Mouse (Mus musculus): ENCODE measurements around the gene Pter. TPM values are rescaled to one million over a fixed set of nuclear protein-coding genes. Genes with fewer than 3 reads are reported as not detected.

Pter gene
- 1 to 10 TPM; 7.1 to 8.4 TPM for total RNA-seq (2021)

GRCm38 (mm10) chr2:12923804-12924591, at the start of gene Pter:
TSS of gene Pter (plus strand) at chr2:12924041.
- peak; percentile 93 for DNase-seq
- intact Hi-C loops (cut with DNase I): loop anchor here (10.0 kb wide), 1 partner anchor 311 kb away; no protein-coding TSS in a partner anchor

DNA sequence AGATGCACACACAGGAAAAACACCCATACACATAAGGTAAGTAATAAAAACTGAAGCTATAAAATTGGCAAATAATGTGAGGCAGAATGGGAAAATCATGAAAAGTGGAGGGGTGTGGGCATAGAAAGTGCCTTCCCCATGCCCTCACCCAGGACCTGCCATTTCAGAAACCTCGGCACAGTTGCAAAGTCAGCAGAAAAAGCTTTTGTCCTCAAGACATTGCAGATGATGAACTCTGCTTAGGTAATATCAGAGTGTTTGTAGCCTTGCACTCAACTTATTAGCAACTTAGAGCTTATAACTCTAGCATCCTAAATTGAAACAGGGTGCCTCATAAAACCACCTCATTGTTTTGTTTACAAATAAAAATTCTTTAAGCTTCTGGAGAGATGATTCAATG, 49.6 kb upstream of the Pter start:
- DNase-seq: no peak

GRCm38 (mm10) chr2:12879492-12879891, 44.3 kb upstream of the Pter start:
- DNase-seq: no peak
- intact Hi-C loops (cut with DNase I): no loop called here

More for the DNA sequence above, 49.6 kb upstream of the Pter start:
- intact Hi-C loops (cut with DNase I): no loop called here

DNA sequence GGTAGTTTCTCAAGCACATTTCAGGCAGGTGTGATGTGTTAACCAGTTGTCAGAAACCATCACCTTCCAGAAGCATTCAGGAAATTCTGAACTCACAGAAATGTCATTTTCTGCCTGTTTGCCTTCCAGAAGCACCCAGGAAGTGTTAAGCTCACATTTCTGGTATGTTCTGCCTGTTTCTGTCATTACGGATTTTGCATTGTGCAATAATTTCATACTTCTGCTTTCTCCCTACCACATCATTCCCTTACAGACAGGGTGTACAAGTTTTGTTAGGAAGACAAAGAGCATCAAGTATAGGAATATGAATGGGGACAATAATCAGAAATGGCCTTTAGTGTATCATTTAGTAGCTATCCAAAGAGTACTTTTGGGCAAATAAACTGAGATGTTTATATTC, 42.8 kb upstream of the Pter start:
- no peak for DNase-seq
- intact Hi-C loops (cut with DNase I): no loop called here

DNA sequence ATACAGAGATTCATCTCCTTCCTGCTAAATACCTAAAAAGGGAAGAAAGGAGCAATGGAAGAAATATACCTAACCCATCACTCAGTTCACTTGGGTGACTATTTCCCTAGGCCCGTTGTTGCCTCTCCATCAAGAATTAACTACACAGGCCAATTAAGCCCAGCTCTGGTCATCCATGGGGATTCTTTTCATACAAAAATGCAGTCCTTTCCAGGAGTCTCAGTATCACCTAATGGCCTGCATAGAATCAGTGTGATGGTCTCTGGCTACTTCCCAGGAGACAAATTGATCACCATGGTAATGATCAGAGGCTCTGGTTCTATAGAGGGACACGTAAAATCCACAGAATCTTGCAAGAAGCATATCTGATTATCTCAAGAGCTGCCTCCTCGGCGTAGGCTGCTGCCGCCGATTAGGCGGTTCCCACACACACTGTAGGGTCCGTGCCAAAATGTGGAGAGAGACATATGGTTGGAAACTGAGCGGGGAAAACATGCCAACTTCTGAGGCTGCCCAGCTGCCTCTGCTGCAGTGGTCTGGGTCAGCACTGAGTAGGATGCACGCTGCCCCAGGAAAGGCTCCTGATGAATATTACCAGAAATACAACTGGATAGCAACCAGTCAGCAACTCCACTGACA, 40.4 kb upstream of the Pter start:
- DNase-seq: peak; percentile 3 to 10
- intact Hi-C loops (cut with DNase I): no loop called here

DNA sequence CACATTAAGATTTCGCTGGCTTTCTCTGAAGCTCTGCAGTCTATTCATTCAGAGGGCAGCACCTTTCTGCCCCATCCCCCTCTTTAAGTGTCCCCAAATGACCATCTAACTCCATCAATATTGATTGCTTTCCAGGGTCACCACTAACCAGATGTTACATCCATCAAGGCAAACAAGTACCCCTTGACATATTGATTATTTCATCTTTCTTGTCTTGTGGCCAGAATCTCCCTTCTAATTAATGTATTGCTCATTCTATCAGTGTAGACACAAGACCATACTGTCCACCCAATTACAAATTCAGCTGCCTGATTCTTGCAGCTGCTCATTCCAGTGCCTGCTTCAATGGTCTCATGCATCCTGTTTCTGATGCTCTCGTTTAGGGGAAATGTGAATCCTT, 36.8 kb upstream of the Pter start:
- DNase-seq: no peak

GRCm38 (mm10) chr2:12905786-12906185, 18.1 kb upstream of the Pter start:
- intact Hi-C loops (cut with DNase I): no loop called here
- DNase-seq: no peak

More for the DNA sequence above, 36.8 kb upstream of the Pter start:
- intact Hi-C loops (cut with DNase I): no loop called here

DNA sequence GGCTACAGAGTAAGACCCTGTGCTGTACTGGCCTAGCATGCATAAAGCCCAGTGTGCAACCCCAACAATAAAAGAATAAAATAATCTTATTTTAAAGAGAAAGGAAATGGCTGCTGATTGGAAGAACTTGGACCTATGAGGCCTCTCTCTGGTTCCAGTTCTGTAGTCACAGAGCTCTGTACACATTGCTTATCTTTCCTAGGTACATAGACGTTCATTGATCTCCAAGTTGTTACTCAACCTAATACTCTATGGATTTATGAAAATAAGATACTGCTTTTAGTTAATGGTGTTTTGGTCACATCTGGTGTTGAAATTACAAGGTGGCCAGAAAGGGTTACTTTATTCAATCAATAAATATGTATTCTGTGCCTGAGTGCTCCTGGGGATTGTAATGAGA, 1.8 kb downstream of the Pter start:
- intact Hi-C loops (cut with DNase I): loop anchor here (10.0 kb wide), 1 partner anchor 309 kb away; no protein-coding TSS in a partner anchor

DNA sequence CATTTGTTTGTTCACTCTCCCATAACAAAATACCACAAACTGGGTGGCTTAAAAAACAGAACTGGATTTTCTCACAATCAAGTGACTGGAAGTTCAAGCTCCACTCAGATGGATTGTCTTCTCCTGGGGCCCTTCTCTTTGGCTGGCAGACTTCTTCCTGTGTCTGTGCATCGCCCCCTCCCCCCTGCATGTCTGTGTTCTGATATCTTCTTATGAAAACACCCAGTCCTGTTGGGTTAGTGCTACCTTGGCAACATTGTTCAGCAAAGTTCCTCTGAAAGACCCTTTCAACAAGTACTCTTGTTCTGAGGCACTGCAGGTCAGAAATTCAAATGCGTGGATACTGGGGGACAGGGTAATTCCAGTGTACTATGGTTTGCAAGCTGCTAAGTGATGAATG, 6.5 kb downstream of the Pter start:
- DNase-seq: no peak
- intact Hi-C loops (cut with DNase I): no loop called here

More for the DNA sequence above, 1.8 kb downstream of the Pter start:
- DNase-seq: no peak

GRCm38 (mm10) chr2:12933905-12934304, 10.1 kb downstream of the Pter start:
- intact Hi-C loops (cut with DNase I): no loop called here
- DNase-seq: no peak

GRCm38 (mm10) chr2:12935286-12935685, 11.4 kb downstream of the Pter start:
- no peak for DNase-seq
- intact Hi-C loops (cut with DNase I): no loop called here

DNA sequence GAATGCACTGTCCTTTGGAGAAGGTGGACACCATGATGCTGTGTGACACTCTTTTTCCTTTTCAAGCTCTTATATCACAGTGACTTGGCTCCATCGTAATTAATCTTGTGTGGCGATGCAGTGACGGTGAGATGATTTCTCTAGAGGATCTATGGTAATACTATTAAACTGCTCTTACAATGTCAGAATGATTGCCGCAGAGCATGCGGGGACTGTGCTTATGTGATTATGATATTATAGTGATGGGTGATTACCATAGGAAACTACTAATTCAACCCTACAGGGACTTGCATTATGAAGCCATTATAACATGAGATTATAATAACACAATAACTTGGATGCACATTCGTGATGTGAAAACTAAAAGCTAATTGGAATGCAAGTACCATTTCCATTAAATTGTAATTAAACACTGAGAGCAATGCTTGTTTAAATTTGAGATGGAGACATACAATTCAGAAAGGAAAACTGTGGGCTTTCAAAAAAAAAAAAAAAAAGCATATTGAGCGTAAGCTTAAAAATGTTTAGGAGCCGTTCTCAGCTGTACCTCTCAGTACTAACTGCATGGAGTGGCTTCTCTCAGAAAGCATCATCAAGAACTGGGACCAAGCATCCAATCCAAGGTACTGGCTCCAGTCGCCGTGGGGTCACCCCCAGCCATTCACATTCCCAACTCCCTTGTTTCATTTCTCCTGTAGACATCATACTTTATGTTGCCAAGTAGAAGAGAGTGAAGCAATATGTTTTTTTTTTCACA, 13.8 kb downstream of the Pter start:
- intact Hi-C loops (cut with DNase I): no loop called here
- no peak for DNase-seq

GRCm38 (mm10) chr2:12938641-12939040, 14.8 kb downstream of the Pter start:
- intact Hi-C loops (cut with DNase I): no loop called here
- no peak for DNase-seq

GRCm38 (mm10) chr2:12956703-12957424, 33.0 kb downstream of the Pter start:
- intact Hi-C loops (cut with DNase I): no loop called here
- DNase-seq: no peak

GRCm38 (mm10) chr2:12970049-12970724, 46.3 kb downstream of the Pter start:
- DNase-seq: no peak
- intact Hi-C loops (cut with DNase I): no loop called here

DNA sequence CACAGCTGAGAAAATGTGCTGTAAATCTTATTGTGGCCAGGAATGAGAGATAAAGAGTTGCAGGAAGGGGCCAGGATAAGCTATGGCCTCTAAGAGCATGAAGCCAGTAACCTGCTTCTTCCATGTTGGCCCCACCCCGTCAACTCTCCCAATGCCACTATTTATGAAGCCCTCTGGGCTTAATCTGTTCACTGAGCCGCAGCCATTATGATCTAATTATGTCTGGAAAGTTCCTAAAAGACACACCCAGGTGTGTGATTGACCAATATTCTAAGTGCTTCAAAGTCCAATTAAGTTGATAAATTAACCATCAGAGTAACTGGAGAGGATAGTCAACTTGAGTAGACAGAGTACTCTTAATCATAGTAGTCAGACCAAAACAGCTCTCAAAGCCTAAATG, 49.9 kb downstream of the Pter start:
- intact Hi-C loops (cut with DNase I): no loop called here
- DNase-seq: no peak

GRCm38 (mm10) chr2:12977367-12977766, 53.5 kb downstream of the Pter start:
- DNase-seq: no peak
- intact Hi-C loops (cut with DNase I): no loop called here

GRCm38 (mm10) chr2:12978771-12979170, 54.9 kb downstream of the Pter start:
- intact Hi-C loops (cut with DNase I): no loop called here
- no peak for DNase-seq

DNA sequence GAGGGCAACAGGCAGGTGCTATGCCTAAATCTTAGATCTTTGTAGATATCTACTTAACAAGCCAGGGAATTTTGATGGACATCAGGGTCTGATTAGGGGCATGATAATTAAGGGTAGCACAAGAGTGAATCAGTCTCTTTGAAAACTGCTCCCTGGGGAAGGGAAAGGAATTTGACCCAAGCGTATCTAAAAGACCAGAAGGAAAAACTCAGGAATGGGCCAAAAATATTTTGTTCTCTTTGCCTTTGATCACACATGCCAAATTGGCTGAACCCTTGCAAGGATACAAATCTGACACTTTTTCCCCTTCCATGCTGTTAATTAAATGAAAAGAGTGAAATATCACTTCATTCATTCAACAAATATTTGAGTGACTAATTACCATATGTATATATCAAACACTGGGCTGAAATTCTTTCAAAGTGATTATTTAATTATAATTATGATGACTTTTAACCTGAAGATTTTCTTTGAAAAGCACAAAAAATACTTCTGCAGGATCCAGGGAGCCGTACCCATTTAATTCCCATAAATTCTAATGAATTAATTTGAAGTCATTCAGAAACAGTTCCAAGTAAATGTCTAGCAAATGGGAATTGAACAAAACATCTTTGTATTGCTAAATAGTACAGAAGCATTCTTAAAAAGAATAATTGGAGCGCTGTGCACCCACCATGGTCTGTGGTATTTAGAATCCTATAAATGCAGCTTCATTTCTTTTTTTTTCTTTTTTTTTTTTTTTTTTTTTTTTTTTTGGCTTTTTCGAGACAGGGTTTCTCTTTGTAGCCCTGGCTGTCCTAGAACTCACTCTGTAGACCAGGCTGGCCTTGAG, 61.3 kb downstream of the Pter start:
- peak in 1 of 2 experiments; percentile 2 for DNase-seq
- intact Hi-C loops (cut with DNase I): no loop called here
